Mouse (Mus musculus) kidney, postnatal 25 days (tissue): ENCODE results near the gene Selp.
A peak's percentile ranks its signal among the peaks of the same experiment; 100 is the strongest.

Source experiments
- DNase-seq, 2 experiments: peaks; one replicate each; pipeline ENCODE4 v3.0.0; 2021; ENCODE audit warnings: mixed read lengths in 2 of 2

Selp gene

GRCm38 (mm10) chr1:164114947-164115493 lies at the start of gene Selp:
Gene Selp (plus strand): TSS chr1:164115264.
- DNase-seq, result peak; percentile 16 to 55

DNA sequence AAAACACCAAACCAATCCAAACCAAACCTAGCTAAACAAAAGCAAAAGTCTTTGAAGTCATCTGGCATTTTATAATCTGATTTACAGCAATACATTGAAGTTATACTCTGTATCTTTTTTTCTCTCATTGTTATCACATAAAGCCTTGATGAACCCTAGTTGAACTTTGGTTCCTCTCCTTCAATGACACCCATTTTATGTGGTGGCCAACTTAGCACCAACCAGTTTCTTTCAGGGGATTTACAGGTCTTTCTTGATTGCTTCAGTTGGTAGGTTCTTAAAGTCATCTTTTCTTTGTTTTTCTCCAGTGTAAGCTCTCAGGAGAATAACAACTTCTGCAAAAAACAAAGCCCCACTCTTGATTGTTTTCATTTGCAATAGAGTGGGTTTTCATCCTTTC lies 45.8 kb upstream of the Selp start:
- no peak for DNase-seq

- DNase-seq, result no peak
These were observed 44.6 kb upstream of the Selp start for GRCm38 (mm10) chr1:164070461-164070860.

DNA sequence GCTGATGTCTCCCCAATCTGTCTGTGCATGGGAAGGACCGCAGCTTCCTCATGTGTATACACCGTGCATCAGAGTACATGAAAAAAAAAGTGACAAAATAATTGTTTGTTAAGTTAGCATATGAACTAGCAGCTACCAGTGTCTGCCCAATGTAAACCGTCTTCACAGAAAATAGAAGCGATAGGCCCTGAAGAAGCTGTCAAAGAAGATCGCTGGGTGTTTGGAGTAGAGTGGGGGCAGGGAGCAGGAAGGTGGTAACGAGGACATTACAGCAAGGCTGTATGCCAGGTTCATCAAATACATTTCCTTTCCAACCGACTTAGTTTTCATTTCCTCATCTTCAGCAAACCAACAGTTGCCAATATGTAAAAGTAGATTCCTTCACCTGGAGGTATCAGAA lies 44.0 kb upstream of the Selp start:
- DNase-seq, result no peak

GRCm38 (mm10) chr1:164072001-164072400 lies 43.1 kb upstream of the Selp start:
- DNase-seq, result no peak

GRCm38 (mm10) chr1:164073091-164073490 lies 42.0 kb upstream of the Selp start:
- DNase-seq, result no peak

GRCm38 (mm10) chr1:164073803-164074202 lies 41.3 kb upstream of the Selp start:
- DNase-seq, result no peak

DNA sequence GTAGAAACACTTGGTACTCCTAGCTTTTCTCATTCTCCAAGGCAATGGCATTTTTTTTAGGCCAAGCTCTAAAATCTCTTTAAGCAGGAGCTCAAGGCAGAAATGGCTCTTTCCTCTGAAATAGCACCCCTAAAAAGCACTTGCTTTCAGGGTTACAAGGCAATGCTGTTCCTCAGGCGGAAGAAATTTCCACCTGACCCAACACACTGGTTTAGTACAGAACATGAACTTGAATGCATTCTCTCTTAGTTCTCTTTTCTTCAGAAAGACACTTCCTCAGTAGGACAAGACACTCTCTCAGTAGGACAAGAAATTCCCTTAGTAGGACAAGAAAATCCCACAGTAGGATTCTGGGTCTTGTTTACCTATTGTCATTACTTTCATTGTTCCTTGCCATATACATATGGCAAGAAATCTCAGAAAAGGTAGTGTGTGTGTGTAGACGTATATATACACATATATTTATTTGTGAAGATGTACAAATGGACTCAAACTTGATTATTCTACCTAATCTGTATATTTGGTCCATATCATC lies 40.4 kb upstream of the Selp start:
- DNase-seq, result no peak

DNA sequence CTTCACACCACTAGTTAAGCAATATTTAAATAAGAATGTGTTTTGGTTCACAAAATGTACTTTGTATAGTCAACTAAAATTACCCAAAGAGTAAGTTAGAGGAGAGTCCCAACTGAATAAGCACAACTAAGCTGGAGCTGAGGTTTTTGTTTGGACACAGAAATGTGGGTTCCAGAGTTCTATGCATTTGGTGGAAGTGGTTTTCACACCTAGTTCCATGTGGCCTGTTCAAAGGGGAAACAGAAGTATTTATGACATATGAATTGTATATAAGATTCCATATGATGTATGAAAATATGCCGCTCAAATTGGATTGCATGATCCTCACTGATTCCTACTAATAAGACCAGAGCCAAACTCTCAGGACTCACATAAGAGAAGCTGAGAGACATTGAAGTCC lies 39.6 kb upstream of the Selp start:
- DNase-seq, result no peak

- DNase-seq, result no peak
These were observed 38.6 kb upstream of the Selp start for GRCm38 (mm10) chr1:164076441-164076840.

DNA sequence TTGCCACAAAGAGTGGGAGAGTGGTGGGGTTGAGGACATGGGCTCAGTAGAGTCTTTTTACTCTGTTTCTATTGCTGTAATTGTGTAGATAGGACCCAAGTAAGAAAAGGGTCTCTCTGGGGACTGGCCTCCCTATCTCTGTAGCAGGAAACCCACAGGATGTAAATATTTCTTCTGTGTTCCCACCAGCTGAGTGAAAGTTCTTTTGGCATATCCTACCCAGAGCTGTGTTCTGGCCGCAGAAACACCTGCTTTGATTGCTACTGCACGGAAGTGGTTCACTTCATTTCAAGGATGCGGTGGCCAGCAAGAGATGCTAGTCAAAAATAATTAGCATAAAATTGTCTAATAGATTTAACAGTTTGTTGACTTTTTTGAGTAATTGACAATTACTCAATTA lies 38.0 kb upstream of the Selp start:
- DNase-seq, result no peak

- no peak for DNase-seq
These were observed 36.7 kb upstream of the Selp start for GRCm38 (mm10) chr1:164078323-164078741.

DNA sequence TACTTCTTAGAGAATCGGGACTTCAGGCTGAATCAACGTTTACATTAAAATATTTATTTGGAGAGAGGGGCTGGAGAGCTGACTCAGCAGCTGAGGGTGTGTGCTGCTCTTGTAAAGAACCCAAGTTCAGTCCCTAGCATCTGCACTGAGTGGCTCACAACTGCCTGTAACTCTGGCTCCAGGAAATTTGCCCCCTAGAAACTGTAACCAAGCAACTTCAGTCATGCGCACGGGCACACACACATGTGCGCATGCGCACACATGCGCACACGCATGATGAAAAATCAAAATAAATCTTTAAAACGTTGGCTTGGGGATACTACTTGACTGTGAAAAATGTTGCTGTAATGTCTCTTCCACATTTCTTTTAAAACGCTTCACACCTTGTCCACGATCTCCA lies 36.0 kb upstream of the Selp start:
- no peak for DNase-seq

DNA sequence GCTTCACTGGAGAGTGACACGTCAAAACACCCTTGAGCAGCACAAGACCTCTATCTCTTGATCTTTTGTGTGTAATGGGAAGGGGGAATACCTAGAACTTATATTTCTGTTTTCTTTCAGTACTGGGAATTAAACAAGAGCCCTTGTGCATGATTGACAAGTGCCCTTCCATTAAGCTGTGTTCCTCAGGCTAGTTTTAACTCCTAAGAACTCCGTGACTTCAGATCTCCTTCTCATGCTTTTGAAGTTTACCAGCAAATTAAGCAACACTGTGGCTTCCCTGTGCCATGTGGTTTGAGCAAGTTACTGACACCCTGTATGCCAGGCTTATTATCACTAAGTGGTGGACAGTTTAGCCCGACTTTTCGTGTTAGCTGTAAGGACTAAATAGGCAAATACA lies 32.0 kb upstream of the Selp start:
- DNase-seq, result no peak

GRCm38 (mm10) chr1:164086797-164087196 lies 28.3 kb upstream of the Selp start:
- no peak for DNase-seq

DNA sequence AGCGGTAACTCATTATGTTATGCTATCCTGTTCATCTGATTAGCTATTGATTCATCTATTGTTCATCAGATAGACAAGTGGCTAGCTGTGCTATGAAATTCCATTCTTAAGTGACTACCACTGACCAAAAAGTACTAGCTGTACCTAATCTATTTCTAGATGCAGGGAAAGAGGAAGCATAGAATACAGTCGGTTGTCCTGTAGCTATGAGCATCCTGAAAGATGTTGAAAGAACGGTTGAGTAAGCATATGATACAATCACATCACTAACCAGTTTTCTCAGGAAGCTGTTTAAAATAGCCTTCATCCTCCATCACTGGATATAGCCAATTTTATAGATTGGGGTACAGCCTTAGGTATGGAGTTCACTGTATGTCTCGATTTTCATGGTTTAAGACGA lies 27.2 kb upstream of the Selp start:
- DNase-seq, result no peak

DNA sequence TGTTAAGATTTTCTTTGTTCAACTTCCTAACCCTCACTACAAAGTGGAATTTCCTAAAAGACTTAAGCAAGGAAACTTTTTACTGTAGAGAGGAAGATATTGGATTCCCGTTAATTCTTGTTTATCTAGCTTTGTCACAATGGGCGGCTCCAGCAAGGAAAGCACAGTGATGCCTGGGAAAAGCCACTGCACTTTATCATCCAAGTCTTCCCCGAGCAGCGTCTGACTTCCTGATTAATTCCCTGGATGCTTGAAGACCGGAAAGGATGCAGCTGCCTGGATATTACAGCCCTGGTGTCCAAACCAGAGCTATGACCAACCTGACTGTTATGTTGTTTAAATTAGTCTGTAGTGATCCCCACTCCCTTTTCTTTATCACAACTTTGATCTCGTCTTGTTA lies 18.3 kb upstream of the Selp start:
- peak; percentile 28 to 54 for DNase-seq

- DNase-seq, result no peak
These were observed 17.2 kb upstream of the Selp start for GRCm38 (mm10) chr1:164097911-164098310.

DNA sequence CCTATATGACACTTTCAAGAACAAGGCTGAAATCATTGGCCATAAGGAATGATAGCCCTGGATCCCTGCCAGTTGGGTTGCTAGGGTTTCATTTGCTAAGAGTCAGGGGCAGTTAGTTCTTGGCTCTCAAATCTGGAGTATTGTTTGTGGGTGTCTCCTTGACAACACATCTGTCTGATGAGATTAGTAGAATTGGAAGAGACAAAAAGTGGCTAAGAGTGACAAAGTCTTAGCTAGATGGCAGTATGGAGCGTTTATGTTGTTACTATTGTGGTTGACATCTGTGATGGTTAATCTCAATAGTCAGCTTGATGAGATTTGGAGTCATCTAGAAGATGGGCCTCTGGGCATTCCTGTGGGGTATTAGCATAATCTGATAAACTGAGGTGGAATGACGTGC lies 16.7 kb upstream of the Selp start:
- no peak for DNase-seq

DNA sequence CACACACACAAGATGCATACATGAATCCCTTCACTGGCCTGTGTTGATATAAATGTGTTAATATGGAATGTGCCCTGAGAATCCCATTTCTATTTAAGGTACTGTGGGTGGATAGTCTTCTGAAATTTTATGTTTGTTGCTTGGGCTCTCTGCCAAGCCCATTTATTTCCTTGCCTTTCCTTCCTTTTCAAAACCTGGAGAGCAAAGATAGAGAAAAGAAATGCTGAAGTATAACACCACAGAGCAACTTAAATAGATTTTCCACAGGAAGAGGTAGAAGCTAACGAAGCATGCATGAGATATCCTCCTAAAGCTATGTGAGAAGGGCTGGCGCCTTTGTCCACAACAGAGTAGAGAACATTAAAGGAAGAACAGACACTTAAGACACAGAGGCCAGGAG lies 5.3 kb upstream of the Selp start:
- DNase-seq, result no peak

DNA sequence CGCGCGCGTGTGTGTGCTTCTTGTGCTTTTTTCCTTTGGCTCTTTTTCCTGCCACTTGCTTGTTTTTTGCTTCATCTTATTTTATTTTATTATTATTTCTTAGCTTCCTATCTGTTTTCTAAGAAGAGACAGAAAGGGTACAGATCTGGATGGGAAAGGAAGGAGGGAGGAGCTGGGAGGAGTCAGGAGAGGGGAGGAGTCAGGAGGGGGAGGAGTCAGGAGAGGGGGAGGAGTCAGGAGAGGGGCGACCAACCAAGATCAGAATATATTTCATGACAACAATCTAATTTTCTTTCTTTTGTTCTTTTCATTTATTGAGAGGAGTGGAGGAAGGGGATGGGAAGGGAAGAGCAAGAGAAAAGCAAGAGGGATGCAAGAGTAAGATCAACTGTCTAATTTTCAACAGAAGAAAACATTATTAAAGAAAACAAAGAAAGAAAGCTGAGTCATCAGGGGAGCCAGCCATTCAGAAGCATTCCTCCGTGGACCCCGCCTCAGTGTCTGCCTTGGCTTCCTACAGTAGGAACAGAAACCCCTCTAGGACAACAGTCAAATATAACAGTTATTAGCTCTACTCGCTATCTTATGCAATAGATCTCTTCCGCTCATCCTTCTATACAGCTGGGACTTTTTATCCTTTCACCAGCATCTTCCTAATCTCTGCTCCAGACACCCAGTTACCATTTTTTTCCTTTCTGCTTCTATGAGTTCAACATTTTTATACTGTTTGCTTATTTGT lies 4.3 kb upstream of the Selp start:
- no peak for DNase-seq

GRCm38 (mm10) chr1:164114280-164114679 lies 784 bp upstream of the Selp start:
- no peak for DNase-seq

GRCm38 (mm10) chr1:164115647-164116046 lies 583 bp downstream of the Selp start:
- no peak for DNase-seq

- DNase-seq, result no peak
These were observed 2.8 kb downstream of the Selp start for GRCm38 (mm10) chr1:164117869-164118268.
